Mouse (Mus musculus): ENCODE results near the gene Mypn.

Mypn gene

DNA sequence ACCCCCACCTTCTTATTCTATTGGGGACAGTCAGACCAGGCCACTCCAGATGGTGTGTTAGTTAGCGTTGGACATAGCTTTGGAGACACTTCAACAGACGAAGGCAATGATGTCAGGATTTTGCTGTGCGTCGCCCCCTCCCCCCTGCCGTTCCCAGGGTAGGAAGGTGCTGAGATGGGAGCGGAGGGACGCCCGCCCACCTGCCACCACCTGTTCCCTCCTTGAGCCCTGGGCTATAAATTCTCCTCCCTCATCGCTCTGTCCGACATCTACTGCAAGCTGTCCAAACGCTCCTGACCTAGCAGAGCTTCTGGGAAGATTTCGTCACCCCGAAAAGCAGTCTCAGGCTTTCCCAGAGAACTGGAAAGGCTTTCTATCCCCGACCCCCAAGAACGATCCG, 104.2 kb downstream of the Mypn start, which contains the start of gene Atoh7:
Atoh7 (plus strand) TSS at position 131 of the 400 bp plus-strand sequence.
- no peak for DNase-seq

DNA sequence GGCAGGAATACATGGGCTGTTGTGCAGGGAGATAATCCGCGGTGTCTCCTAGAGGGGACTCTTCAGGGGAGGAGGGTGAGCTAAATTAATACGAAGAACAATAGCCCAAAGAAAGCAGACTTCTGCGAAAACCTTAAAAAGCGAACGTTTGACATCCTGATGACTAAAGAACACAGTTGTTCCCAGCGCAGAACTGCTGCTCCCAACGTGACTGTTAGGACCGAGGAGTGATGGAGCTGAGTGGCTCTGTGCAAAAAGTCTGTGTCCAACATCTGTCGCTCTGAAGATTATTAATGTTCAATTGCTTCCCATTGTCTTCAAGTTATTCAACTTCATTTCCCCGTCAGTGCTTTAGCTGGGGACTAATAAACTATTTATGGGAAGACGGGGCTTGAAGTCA, 105.6 kb downstream of the Mypn start:
- DNase-seq = no peak

DNA sequence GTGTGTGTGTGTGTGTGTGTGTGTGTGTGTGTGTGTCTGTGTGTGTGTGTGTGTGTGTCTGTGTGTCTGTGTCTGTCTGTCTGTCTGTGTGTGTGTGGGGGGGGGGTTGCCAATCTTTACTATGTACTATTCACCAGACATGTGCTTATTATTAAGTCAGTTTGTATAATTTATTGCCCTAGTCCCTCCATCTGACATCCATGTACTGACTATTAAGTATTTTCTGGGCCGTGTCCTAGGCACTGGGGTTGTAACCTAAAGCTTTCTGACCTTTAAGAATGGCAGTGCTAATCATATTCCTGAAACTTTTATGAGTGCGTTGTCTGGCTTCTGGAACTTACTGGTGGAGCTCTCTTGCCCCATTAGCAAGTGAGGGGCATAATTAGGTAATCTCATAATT, 107.0 kb downstream of the Mypn start:
- DNase-seq = no peak

DNA sequence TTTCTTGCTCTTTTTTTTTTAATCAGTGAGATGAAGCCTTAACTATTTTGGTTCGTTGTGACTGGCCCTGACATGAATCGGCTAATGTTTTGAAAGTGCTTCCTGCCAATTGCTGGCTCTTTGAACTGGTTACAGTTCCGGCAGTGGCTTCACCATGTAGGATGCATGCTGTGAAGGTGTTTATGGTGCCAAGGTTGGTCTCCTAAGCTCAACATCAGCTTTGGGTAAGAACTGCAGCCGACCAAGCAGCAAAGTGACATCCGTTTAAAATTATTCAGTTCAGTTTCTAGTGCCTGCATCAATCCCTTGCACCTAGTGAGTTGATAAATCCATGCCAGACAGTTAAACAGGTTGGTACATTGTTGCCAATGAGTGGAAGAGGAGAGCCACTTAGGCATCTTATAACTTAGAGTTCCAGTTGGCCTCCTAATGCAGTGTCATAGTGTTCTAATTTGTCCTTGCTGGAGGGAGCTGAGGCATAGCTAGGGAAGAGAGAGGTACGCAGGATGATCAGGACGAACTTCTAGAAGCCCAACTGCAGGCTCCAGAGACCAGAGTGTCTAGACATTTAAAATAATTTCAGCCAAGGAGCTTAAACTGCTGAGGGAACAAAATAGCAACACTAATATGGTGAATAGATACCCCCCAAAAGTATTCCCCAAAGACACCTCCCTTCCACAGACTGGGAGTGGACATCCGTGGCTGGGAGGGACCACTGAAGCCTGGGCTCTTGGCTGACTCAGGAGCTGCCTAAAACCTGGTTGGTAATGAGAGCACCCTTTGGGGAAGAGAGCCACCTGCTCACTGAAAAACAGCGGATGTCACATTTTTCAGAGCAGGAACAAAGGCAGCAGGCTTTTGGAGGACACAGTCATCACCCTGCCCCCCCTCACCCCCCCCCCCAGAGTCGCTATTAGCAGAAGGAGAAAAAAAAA, 110.9 kb downstream of the Mypn start:
- DNase-seq = no peak

DNA sequence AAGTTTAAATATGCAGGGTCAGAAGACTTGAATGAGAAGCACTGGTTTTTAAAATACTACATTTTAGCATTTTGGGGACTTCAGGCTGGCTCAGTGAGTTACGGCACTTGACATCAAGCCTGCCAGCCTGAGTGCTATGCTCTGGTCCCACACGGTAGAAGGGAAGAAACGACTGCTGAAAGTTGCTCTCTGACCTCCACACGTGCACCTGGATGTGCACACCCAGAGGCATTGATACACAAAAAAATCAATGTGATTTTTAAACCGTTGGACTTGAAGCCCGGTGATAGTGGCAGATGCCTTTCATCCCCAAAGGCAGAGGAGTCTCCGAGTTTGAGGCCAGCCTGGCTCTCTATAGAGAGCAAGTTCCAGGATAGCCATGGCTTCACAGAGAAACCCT, 111.8 kb downstream of the Mypn start:
- no peak for DNase-seq

DNA sequence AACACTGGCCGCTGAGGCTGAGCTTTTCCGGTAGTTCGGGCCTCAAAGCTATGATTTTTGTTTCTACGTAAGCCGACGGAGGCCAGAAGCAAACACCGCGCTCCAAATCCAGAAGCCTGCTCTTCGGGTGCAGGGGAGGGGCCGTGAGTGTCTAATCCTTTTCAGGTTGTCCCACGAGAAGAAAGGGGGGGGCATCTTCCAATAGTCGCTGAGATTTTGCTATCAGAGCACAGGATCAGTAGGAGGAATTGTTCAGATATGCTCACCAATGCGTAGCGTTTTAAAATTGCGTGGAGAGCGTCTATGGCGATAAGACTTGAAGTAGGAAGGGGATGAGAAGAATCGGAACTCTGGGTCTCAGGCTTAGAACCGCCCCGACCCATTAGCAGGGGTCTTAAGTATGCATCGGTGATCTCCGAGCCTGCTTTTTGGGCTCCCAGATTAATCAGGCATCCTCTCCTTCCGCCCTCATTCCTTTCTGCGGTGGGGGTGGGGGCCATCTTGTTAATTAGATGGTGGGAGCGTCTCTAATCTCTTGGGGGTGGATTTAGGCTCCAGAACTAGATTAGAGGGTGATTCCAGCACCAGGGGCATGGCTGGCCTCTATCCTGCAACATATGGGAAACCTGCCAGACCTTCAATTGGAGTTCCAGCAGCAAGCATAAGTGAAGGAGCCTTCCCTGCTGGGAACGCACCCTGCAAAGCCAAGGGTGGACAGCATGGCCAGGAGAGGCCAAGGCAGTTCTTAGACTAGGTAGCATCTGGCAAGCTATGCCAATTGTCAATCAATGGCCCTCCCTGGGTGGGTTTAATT, 113.8 kb downstream of the Mypn start:
- no peak for DNase-seq

DNA sequence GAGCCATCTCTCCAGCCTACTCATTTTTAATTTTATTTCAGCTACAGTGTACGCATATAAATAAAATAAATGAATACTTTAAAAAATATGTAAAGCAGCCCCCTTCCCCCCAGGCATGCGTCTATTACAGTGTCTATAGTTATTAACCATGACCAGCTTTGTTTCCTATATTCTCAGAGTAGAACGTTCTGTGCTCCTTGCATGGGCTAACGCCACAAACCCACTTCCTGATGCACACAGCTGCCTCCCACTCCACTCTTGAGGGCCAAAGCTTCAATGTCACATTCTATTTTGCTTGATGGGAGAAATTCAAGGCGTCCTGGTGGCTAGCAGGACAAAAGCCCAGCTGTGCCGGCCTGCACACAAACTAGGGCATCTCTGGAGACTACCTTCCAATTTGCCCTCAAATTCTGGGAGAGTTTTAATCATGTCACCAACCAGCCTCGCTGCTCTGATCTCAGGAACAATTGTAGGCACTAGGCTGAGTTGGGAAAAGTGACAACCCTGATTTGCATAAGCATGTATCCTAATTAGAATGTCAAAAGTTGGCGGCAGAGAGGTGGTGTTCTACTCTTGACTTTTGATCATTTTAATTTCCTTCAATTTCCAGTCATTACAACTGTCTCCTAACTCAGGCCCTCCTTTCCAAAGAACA, 114.5 kb downstream of the Mypn start:
- DNase-seq = no peak

DNA sequence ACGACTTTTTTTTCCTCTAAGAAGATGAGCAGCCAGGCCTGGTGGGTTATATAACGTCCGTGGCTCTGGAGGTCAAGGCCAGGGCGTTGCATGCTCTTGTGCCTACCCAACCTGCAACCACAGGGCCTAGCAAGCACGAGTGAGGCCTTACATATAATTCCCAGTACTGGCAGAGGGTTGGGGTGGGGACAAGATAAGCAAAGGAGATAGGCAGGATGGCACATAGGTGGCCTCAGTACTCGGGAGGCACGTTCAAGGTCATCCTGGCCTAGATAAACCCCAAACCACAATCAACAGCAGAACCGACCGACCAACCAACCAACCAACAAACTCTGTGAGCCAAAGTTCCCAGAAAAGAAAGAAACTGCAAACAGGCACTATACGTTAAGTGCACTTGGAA, 117.4 kb downstream of the Mypn start:
- no peak for DNase-seq

DNA sequence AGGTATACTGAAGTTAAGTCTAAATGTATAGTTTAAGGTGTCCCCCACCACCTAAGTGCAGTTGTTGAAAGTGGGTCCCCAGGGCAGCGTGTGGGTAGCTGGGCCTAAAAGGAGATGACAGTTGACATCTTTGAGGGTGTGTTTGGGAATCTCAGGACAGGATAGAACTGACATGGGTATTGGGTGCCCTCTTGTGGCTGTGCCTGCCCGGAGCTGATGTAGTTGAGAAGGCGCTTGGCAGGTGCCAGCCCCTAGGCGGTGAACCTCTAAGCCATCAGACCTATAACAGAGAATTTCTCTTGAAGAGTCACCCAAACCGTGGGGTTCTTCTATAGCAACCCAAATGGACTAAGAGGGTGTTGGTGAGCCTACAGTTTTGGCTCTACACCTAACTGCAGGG, 137.8 kb downstream of the Mypn start:
- peak; percentile 78 to 87 for DNase-seq

All from kidney, adult 8-10 months (tissue).